Mouse (Mus musculus): ENCODE results near the gene Pacs2. TPM values are rescaled to one million over a fixed set of nuclear protein-coding genes. Genes with fewer than 3 reads are reported as not detected.
A peak's percentile ranks its signal among the peaks of the same experiment; 100 is the strongest.

Gene Pacs2
- polyA plus RNA-seq (2012; rRNA removed) = 42.4 and 47.8 TPM in 2 replicates

GRCm38 (mm10) chr12:113013604-113014558 lies at the start of gene Pacs2:
TSS of gene Pacs2 (plus strand) at chr12:113014508.
- H3K4me1 ChIP-seq (ENCODE audit: control insufficient read depth, insufficient read depth, low read length) = peaks cover 31% of the 10 kb centered on the region
- DNase-seq = peak; percentile 97
- H3K4me3 ChIP-seq (ENCODE audit: insufficient read depth, low read depth, low read length) = peak within 1 kb of the TSS; percentile 93
- no peaks in the 10 kb centered on the region for H3K36me3 ChIP-seq (ENCODE audit: control insufficient read depth, insufficient read depth, low read length)
- H3K27me3 ChIP-seq (replicated peaks; ENCODE audit: control insufficient read depth, insufficient read depth, low read length) = no peaks in the 10 kb centered on the region
- 12% methylated on average over 80 of the region's 85 CpGs for WGBS
- peak; percentile 96 for TF ChIP-seq POLR2A (IDR thresholded peaks at IDR 0.05; ENCODE audit: low read depth, low read length)
- TF ChIP-seq CTCF (conservative IDR thresholded peaks at IDR 0.05; ENCODE audit: insufficient read depth, insufficient read length, low read depth, low read length) = no peak
- peak within 1 kb of the TSS; percentile 90 for H3K27ac ChIP-seq (ENCODE audit: insufficient read depth, low read depth, low read length)

- TF ChIP-seq POLR2A (IDR thresholded peaks at IDR 0.05; ENCODE audit: low read depth, low read length) = no peak
- TF ChIP-seq CTCF (conservative IDR thresholded peaks at IDR 0.05; ENCODE audit: insufficient read depth, insufficient read length, low read depth, low read length) = no peak
- H3K27ac ChIP-seq (ENCODE audit: insufficient read depth, low read depth, low read length) = no peak overlapping the region
- no peaks in the 10 kb centered on the region for H3K27me3 ChIP-seq (replicated peaks; ENCODE audit: control insufficient read depth, insufficient read depth, low read length)
- H3K4me3 ChIP-seq (ENCODE audit: insufficient read depth, low read depth, low read length) = no peak overlapping the region
- peaks cover 7% of the 10 kb centered on the region for H3K36me3 ChIP-seq (ENCODE audit: control insufficient read depth, insufficient read depth, low read length)
- H3K4me1 ChIP-seq (ENCODE audit: control insufficient read depth, insufficient read depth, low read length) = no peaks in the 10 kb centered on the region
- WGBS = 93% methylated on average over 13 of the region's 13 CpGs
- no peak for DNase-seq
These were observed 48.5 kb upstream of the Pacs2 start for GRCm38 (mm10) chr12:112965783-112966182.

GRCm38 (mm10) chr12:112968943-112969342 lies 45.4 kb upstream of the Pacs2 start:
- TF ChIP-seq POLR2A (IDR thresholded peaks at IDR 0.05; ENCODE audit: low read depth, low read length) (no peak), CTCF (conservative IDR thresholded peaks at IDR 0.05; ENCODE audit: insufficient read depth, insufficient read length, low read depth, low read length) (no peak)
- no peaks in the 10 kb centered on the region for H3K4me1 ChIP-seq (ENCODE audit: control insufficient read depth, insufficient read depth, low read length)
- H3K4me3 ChIP-seq (ENCODE audit: insufficient read depth, low read depth, low read length) = no peak overlapping the region
- H3K27ac ChIP-seq (ENCODE audit: insufficient read depth, low read depth, low read length) = no peak overlapping the region
- WGBS = 47% methylated on average over 8 of the region's 8 CpGs
- H3K27me3 ChIP-seq (replicated peaks; ENCODE audit: control insufficient read depth, insufficient read depth, low read length) = no peaks in the 10 kb centered on the region
- DNase-seq = no peak
- H3K36me3 ChIP-seq (ENCODE audit: control insufficient read depth, insufficient read depth, low read length) = peaks cover 3% of the 10 kb centered on the region

- DNase-seq = no peak
- no peaks in the 10 kb centered on the region for H3K27me3 ChIP-seq (replicated peaks; ENCODE audit: control insufficient read depth, insufficient read depth, low read length)
- H3K4me1 ChIP-seq (ENCODE audit: control insufficient read depth, insufficient read depth, low read length) = no peaks in the 10 kb centered on the region
- no peak overlapping the region for H3K4me3 ChIP-seq (ENCODE audit: insufficient read depth, low read depth, low read length)
- 79% methylated on average over 6 of the region's 6 CpGs for WGBS
- no peak for TF ChIP-seq CTCF (conservative IDR thresholded peaks at IDR 0.05; ENCODE audit: insufficient read depth, insufficient read length, low read depth, low read length)
- no peak for TF ChIP-seq POLR2A (IDR thresholded peaks at IDR 0.05; ENCODE audit: low read depth, low read length)
- peaks cover 3% of the 10 kb centered on the region for H3K36me3 ChIP-seq (ENCODE audit: control insufficient read depth, insufficient read depth, low read length)
- no peak overlapping the region for H3K27ac ChIP-seq (ENCODE audit: insufficient read depth, low read depth, low read length)
These were observed 44.7 kb upstream of the Pacs2 start for GRCm38 (mm10) chr12:112969616-112970015.

GRCm38 (mm10) chr12:112974736-112975135 lies 39.6 kb upstream of the Pacs2 start:
- H3K36me3 ChIP-seq (ENCODE audit: control insufficient read depth, insufficient read depth, low read length) = peaks cover 1% of the 10 kb centered on the region

DNA sequence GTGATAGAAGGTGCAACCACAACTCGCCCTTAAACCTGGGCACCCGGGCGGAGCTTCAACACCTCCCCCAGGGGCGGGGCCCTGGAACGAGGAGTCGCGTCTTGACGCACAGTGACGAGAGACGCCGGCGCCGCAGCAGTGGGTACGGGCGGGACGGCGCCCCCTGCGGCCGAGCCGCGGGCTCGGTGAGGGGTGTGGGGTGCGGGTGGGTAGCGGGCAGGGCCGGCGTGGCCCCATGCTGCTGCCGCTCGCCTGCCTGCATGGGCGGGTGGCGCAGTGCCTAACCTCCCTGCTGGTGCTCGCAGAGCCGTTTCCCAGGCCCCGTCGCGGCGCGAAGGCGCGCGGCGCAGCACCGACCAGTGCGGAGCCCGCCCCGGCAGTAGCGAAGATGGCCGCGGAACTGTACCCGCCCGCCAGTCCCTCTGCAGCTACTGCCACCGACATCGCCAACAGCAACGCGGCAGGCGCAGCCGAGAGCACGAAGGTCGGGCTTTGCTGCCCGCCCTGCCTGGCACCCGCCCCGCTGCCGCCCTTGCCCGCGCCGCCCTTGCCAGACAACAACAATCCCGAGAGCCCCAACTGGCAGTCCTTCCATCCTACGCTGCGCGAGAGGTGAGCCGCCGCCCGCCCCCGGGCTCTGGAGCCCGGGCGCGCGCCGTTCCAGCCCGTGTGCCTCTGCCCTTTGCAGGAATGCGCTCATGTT lies 37.8 kb upstream of the Pacs2 start, which contains the start of gene Btbd6:
TSS of gene Btbd6 (plus strand) at position 112 of the 703 bp plus-strand sequence.
- H3K36me3 ChIP-seq (ENCODE audit: control insufficient read depth, insufficient read depth, low read length) = peaks cover 1% of the 10 kb centered on the region
- DNase-seq = peak; percentile 95
- peak within 1 kb of the TSS; percentile 95 for H3K27ac ChIP-seq (ENCODE audit: insufficient read depth, low read depth, low read length)
- peak within 1 kb of the TSS; percentile 94 for H3K4me3 ChIP-seq (ENCODE audit: insufficient read depth, low read depth, low read length)
- TF ChIP-seq CTCF (conservative IDR thresholded peaks at IDR 0.05; ENCODE audit: insufficient read depth, insufficient read length, low read depth, low read length) (peak; percentile 42), POLR2A (IDR thresholded peaks at IDR 0.05; ENCODE audit: low read depth, low read length) (peak; percentile 12)
- WGBS = under 1% methylated on average over 80 of the region's 80 CpGs
- H3K27me3 ChIP-seq (replicated peaks; ENCODE audit: control insufficient read depth, insufficient read depth, low read length) = no peaks in the 10 kb centered on the region
- H3K4me1 ChIP-seq (ENCODE audit: control insufficient read depth, insufficient read depth, low read length) = peaks cover 7% of the 10 kb centered on the region; the same call in 1 of the 2 replicates

More at GRCm38 (mm10) chr12:112974736-112975135, 39.6 kb upstream of the Pacs2 start:
- H3K4me3 ChIP-seq (ENCODE audit: insufficient read depth, low read depth, low read length) = no peak overlapping the region
- no peak for DNase-seq
- H3K27ac ChIP-seq (ENCODE audit: insufficient read depth, low read depth, low read length) = no peak overlapping the region
- H3K27me3 ChIP-seq (replicated peaks; ENCODE audit: control insufficient read depth, insufficient read depth, low read length) = no peaks in the 10 kb centered on the region
- TF ChIP-seq CTCF (conservative IDR thresholded peaks at IDR 0.05; ENCODE audit: insufficient read depth, insufficient read length, low read depth, low read length) = no peak
- TF ChIP-seq POLR2A (IDR thresholded peaks at IDR 0.05; ENCODE audit: low read depth, low read length) = no peak
- 93% methylated on average over 9 of the region's 9 CpGs for WGBS
- H3K4me1 ChIP-seq (ENCODE audit: control insufficient read depth, insufficient read depth, low read length) = peaks cover 7% of the 10 kb centered on the region; the same call in 1 of the 2 replicates

All from kidney, adult 2 months (tissue).